Mouse (Mus musculus) midbrain, embryonic 13.5 days (tissue): ENCODE measurements around the gene Myl6. TPM values are rescaled to one million over a fixed set of nuclear protein-coding genes. Genes with fewer than 3 reads are reported as not detected.

Source experiments
- ATAC-seq: fragments of 200-750 bp; cut with Nextera tagmentation; 2 replicates; pipeline ENCODE4 v1.8.0; 2017; ENCODE audit warnings: mild to moderate bottlenecking, moderate TSS enrichment, moderate library complexity
- H3K27ac ChIP-seq: fragments of 300-500 bp; sonication (generic); 2 replicates; pipeline ENCODE4 v1.5.1; 2015; ENCODE audit warnings: inconsistent platforms, mild to moderate bottlenecking, moderate library complexity
- H3K27me3 ChIP-seq: fragments of 300-500 bp; sonication (generic); 2 replicates; pipeline ENCODE4 v1.6.1; 2015; ENCODE audit warnings: mild to moderate bottlenecking, inconsistent platforms
- H3K36me3 ChIP-seq: fragments of 300-500 bp; sonication (generic); 2 replicates; pipeline ENCODE4 v1.6.1; 2015; ENCODE audit warnings: mild to moderate bottlenecking, inconsistent platforms
- H3K4me1 ChIP-seq: fragments of 300-500 bp; sonication (generic); replicated peaks from 2 replicates; pipeline ENCODE4 v1.6.1; 2015; ENCODE audit warnings: inconsistent platforms
- H3K4me2 ChIP-seq: fragments of 300-500 bp; sonication (generic); replicated peaks from 2 replicates; pipeline ENCODE4 v1.6.1; 2015; ENCODE audit warnings: moderate library complexity, mild to moderate bottlenecking, inconsistent platforms
- H3K4me3 ChIP-seq: fragments of 300-500 bp; sonication (generic); replicated peaks from 2 replicates; pipeline ENCODE4 v1.5.1; 2015; ENCODE audit warnings: mild to moderate bottlenecking, inconsistent platforms
- H3K9ac ChIP-seq: fragments of 300-500 bp; sonication (generic); replicated peaks from 2 replicates; pipeline ENCODE4 v1.6.1; 2015; ENCODE audit warnings: mild to moderate bottlenecking, inconsistent platforms
- H3K9me3 ChIP-seq: fragments of 300-500 bp; sonication (generic); 2 replicates; pipeline ENCODE4 v1.6.1; 2016; ENCODE audit warnings: mild to moderate bottlenecking, inconsistent platforms
- WGBS: fragments of 180-500 bp; shearing (Covaris S2); methylation state at CpG from one replicate; pipeline ENCODE4 v1.1.7; 2015; 5-methylcytosine and 5-hydroxymethylcytosine counted together
- polyA plus RNA-seq: library from polyadenylated mRNA; unstranded; fragments of >200 nt; fragmentation: Nextera tagmentation; extraction: Ambion mirVana; gene quantifications from 2 replicates; pipeline ENCODE4 v1.2.1, GENCODE M21; 2015

The Myl6 gene
- 836 and 885 TPM in 2 replicates for polyA plus RNA-seq

DNA sequence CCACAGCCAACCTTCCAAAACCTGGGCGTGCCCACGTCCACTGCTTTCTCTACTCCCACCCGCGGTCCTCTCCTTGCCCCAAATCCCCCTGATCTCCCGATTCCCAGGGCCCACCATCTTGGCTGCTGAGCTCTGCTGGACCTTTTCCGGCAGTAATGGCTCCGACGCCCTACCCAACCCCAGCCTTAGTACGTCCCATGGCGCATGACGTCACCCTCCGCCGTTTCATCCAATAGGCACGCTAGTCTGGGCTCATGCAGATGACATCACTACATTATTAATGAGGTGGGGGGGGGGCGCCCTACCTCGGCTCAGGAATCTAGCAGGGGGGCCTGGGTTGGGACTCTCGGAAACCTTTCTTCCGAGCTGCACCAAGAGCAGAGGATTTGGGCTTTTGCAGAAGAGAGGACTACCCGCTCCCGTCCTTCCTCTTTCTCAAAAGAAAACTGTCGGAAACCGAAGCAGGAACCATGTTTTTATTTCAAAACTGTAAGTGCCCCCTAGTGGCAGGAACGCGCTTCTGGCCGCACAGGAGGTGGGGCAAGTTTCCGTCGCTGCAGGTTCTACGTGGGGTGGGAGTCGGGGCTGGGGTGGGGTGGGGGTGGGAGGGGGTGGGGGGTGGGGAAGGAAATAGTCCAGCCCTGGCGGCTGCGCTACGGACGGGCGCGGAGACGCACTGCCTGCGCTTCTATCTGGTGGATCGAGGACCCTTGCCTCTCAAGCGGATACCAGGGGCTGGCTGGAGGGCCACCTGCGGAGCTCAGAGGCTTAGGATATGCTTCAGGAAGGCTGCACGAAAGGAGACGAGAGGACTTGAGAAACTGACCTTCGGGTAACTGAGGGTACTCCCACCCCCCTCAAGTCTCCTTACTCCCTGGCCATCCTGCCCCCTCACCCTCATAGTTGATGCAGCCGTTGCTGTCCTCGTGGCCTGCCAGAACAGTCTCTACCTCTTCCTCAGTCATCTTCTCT, at the start of gene Myl6:
Gene Myl6, minus strand, starts transcription at position 451 of the 972 bp plus-strand sequence.
- Histone ChIP-seq H3K27me3 (peaks cover 10% of the 10 kb centered on the region; the same call in 1 of the 2 replicates), H3K27ac (peak within 1 kb of the TSS; percentile 94), H3K9me3 (no peaks in the 10 kb centered on the region), H3K9ac (peak within 1 kb of the TSS; percentile 85), H3K4me3 (peak within 1 kb of the TSS; percentile 77), H3K4me1 (peaks cover 61% of the 10 kb centered on the region), H3K36me3 (peaks cover 30% of the 10 kb centered on the region), H3K4me2 (peak within 1 kb of the TSS; percentile 67)
- WGBS = 0% methylated on average over 45 of the region's 45 CpGs
- peak; percentile 93 for ATAC-seq

GRCm38 (mm10) chr10:128543100-128543499, 49.2 kb upstream of the Myl6 start:
- ATAC-seq = no peak
- H3K9ac ChIP-seq = no peak overlapping the region
- WGBS = 79% methylated on average over 2 of the region's 2 CpGs

DNA sequence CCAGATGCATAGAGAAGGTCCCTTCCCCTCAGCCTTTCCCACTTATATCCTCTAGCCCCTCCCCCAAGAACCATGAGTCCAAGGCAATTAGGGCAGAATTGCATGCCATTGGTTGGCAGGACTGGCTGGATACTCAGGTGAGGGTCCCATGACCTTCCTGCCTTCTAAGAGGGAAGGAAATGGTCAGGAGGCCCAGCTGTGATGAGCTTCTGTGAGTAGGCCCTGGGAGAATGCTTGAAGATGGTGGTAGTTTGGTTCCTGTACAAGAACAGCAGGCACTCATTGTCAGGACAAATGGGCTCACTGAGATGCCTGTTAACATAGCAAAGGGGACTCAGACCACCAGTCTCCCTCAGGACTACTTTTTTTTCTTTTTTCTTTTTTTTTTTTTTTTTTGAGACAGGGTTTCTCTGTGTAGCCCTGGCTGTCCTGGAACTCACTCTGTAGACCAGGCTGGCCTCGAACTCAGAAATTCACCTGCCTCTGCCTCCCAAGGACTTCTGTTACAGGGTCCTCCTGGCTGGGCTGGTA, 44.5 kb upstream of the Myl6 start:
- Histone ChIP-seq H3K27ac (no peak overlapping the region), H3K36me3 (peaks cover 20% of the 10 kb centered on the region), H3K9ac (no peak overlapping the region), H3K27me3 (no peaks in the 10 kb centered on the region), H3K9me3 (no peaks in the 10 kb centered on the region), H3K4me2 (no peak overlapping the region), H3K4me3 (no peak overlapping the region), H3K4me1 (peaks cover 15% of the 10 kb centered on the region)
- 75% methylated on average over 1 of the region's 1 CpGs for WGBS
- ATAC-seq = no peak

More at GRCm38 (mm10) chr10:128543100-128543499, 49.2 kb upstream of the Myl6 start:
- Histone ChIP-seq H3K36me3 (peaks cover 44% of the 10 kb centered on the region), H3K4me1 (peaks cover 29% of the 10 kb centered on the region), H3K9me3 (no peaks in the 10 kb centered on the region), H3K27me3 (no peaks in the 10 kb centered on the region), H3K27ac (no peak overlapping the region), H3K4me3 (no peak overlapping the region), H3K4me2 (no peak overlapping the region)

GRCm38 (mm10) chr10:128536266-128536940, 42.5 kb upstream of the Myl6 start:
- H3K27me3 ChIP-seq = no peaks in the 10 kb centered on the region
- no peak overlapping the region for H3K27ac ChIP-seq
- ATAC-seq = peak; percentile 90
- no peaks in the 10 kb centered on the region for H3K9me3 ChIP-seq
- H3K9ac ChIP-seq = 0 out of 2 replicates have a peak overlapping the region, but pooled peaks have one; percentile 14
- peaks cover 9% of the 10 kb centered on the region for H3K4me1 ChIP-seq
- H3K4me2 ChIP-seq = peak overlapping the region; percentile 43
- H3K36me3 ChIP-seq = peaks cover 6% of the 10 kb centered on the region; the same call in 1 of the 2 replicates
- 17% methylated on average over 18 of the region's 18 CpGs for WGBS
- H3K4me3 ChIP-seq = peak overlapping the region; percentile 24

DNA sequence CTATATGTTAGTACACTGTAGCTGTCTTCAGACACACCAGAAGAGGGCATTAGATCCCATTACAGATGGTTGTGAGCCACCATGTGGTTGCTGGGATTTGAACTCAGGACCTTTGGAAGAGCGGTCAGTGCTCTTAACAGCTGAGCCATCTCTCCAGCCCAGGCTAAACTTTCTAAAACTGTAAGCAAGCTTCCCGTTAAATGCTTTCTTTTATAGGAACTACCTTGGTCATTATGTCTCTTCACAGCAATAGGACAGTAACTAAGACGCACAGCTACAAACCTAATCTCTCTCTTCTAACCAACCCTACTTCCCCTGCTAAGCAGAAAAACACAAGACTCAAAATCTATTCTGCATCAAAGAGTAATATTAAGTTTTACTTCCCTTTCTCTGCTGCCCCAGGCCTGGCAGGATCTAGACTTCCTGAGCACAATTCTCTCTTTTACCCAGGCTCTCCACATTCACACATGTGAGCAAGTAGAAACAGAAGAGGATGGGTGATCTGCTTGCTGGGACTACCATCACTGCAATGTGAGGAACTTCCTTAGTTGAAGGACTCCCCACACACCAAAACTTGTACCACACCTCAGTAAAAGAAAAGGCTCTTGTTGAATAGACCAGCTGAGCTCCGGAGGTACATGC, 41.8 kb upstream of the Myl6 start:
- Histone ChIP-seq H3K4me3 (peak overlapping the region; percentile 24), H3K9ac (0 out of 2 replicates have a peak overlapping the region, but pooled peaks have one; percentile 14), H3K9me3 (no peaks in the 10 kb centered on the region), H3K4me1 (peaks cover 9% of the 10 kb centered on the region), H3K27me3 (no peaks in the 10 kb centered on the region), H3K4me2 (peak overlapping the region; percentile 43), H3K36me3 (no peaks in the 10 kb centered on the region), H3K27ac (no peak overlapping the region)
- 75% methylated on average over 4 of the region's 4 CpGs for WGBS
- no peak; the same call in 1 of the 2 replicates for ATAC-seq

DNA sequence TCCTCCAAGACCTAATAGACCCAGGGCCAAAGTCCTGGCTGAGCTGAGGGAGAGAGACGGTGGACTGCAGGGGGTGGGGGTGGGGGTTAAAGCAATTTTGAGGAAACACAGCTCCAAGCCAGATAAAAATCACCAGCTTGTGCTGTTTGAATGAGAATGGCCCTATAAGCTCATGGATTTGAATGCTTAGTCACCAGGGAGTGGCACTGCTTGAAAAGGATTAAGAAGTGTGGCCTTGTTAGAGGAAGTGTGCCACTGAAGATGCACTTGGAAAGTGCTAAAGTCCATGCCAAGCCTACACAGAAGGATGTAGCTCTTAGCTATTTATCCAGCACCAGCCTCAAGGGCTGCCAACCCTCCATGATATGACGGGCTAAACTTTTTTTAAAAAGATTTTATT, 41.3 kb upstream of the Myl6 start:
- no peak for ATAC-seq
- Histone ChIP-seq H3K9ac (no peak overlapping the region; the same call in 1 of the 2 replicates), H3K4me1 (peaks cover 9% of the 10 kb centered on the region), H3K4me3 (no peak overlapping the region), H3K9me3 (no peaks in the 10 kb centered on the region), H3K27ac (no peak overlapping the region), H3K36me3 (no peaks in the 10 kb centered on the region), H3K27me3 (no peaks in the 10 kb centered on the region), H3K4me2 (no peak overlapping the region)
- WGBS = 82% methylated on average over 2 of the region's 2 CpGs

DNA sequence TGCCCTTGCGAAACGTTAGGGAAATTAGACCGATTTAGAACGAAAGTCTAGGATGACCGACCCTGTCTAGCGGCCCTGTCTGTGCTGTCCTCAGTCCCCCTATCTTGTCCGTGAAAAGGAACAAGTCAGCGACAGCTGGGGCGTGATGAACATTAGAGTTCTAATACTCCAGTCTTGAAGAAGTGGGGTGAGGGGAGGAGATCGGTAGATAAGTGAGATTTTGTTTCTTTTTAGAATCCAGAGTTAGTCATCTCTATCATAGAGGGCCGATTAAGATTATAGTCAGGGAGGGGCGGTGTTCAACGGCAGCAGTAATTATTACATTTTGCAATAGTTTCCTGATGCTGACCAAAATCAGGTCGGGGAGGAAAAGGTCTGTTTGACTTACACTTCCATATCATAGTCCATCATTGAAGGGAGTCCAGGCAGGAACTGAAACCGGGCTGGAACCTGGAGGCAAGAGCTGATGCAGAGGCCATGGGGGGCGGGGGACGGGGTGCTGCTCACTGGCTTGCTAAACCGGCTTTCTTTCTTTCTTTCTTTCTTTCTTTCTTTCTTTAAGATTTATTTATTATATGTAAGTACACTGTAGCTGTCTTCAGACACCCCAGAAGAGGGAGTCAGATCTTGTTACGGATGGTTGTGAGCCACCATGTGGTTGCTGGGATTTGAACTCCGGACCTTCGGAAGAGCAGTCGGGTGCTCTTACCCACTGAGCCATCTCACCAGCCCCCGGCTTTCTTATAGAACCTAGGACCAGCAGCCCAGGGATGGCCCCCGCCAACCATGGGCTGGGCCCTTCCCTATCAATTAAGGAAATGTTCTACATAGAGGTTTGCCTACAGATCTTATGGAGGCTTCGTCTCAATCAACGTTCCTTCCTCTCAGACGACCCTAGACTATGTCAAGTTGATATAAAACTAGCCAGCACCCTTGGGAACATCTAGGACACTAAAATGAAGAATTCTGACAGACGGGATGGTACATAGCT, 32.7 kb upstream of the Myl6 start:
- Histone ChIP-seq H3K4me2 (peak overlapping the region; percentile 100), H3K27me3 (peaks cover 36% of the 10 kb centered on the region), H3K4me3 (peak overlapping the region; percentile 69), H3K9me3 (no peaks in the 10 kb centered on the region), H3K9ac (peak overlapping the region; percentile 39), H3K27ac (no peak overlapping the region), H3K4me1 (peaks cover 27% of the 10 kb centered on the region), H3K36me3 (no peaks in the 10 kb centered on the region; the same call in 1 of the 2 replicates)
- no peak for ATAC-seq
- 34% methylated on average over 28 of the region's 28 CpGs for WGBS

GRCm38 (mm10) chr10:128525671-128526308, 31.8 kb upstream of the Myl6 start, which contains the start of gene Esyt1:
Gene Esyt1 (minus strand): TSS chr10:128525871.
- H3K9ac ChIP-seq = peak within 1 kb of the TSS; percentile 74
- peaks cover 36% of the 10 kb centered on the region for H3K27me3 ChIP-seq
- peak within 1 kb of the TSS; percentile 100 for H3K4me2 ChIP-seq
- under 1% methylated on average over 37 of the region's 37 CpGs for WGBS
- peaks cover 27% of the 10 kb centered on the region for H3K4me1 ChIP-seq
- peaks cover 2% of the 10 kb centered on the region; the same call in 1 of the 2 replicates for H3K36me3 ChIP-seq
- H3K27ac ChIP-seq = peak within 1 kb of the TSS; percentile 44
- no peaks in the 10 kb centered on the region for H3K9me3 ChIP-seq
- ATAC-seq = peak; percentile 94
- peak within 1 kb of the TSS; percentile 69 for H3K4me3 ChIP-seq

DNA sequence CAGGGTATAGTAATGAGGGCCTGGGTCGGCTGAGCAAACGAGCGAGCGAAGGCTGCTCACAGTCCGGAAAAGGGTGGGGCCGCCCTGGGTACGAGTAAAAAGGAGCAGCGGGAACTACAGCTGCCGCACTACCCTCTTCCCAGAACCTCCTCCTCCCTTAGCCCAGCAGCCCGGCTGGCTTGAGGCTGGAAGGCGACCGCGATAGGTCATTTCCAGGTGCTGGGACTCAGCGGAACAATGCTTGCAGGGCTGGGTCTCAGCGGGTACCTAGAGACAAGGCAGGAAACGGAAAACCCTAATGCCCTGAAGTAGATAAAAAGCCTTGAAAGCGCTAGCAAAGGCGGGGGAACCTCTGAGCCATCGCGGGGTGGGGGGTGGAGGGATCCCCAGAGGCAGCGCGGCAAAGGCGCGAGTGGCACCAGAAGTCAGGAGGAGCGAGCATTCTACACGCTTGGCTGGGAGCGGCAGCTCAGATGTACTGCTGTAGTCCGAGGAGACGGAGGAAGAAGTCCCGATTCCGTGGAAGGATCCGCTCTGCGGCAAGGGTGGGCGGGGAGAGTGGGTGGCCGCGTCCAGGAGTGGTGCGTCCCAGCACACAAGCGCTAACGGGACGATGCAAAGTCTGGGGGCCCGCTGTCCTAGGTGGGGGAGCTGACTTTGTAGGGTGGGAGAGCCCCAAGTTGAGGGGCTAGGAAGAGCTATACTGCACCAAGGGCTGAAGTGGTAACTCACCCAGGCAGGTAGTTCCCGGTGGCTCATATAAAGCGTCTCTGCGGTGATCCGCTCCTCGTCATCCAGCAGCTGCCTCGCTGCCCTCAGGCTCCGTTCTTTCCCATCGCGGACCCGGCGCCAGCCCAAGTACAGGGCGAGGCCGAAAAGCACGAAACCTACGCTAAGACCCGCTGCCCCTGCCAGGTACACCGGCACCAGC, 31.1 kb upstream of the Myl6 start:
- ATAC-seq = peak; percentile 72
- H3K9ac ChIP-seq = peak overlapping the region; percentile 74
- peaks cover 27% of the 10 kb centered on the region for H3K4me1 ChIP-seq
- no peaks in the 10 kb centered on the region for H3K9me3 ChIP-seq
- H3K27ac ChIP-seq = peak overlapping the region; percentile 44
- peaks cover 36% of the 10 kb centered on the region for H3K27me3 ChIP-seq
- peak overlapping the region; percentile 69 for H3K4me3 ChIP-seq
- peak overlapping the region; percentile 100 for H3K4me2 ChIP-seq
- peaks cover 9% of the 10 kb centered on the region for H3K36me3 ChIP-seq
- WGBS = under 1% methylated on average over 58 of the region's 58 CpGs
